Mouse (Mus musculus) spleen, adult 18-20 months (tissue): ENCODE measurements at regions not wholly inside any gene's neighbourhood (a gene's known extent, or its start where the extent isn't known, plus 50 kb on each side); places are given as distances from the start of the nearest gene placed in this dataset.

ENCODE experiments used
- DNase-seq, 2 experiments: peaks; one replicate each; pipeline ENCODE4 v3.0.0; 2022; ENCODE audit warnings: mixed read lengths in 2 of 2

DNA sequence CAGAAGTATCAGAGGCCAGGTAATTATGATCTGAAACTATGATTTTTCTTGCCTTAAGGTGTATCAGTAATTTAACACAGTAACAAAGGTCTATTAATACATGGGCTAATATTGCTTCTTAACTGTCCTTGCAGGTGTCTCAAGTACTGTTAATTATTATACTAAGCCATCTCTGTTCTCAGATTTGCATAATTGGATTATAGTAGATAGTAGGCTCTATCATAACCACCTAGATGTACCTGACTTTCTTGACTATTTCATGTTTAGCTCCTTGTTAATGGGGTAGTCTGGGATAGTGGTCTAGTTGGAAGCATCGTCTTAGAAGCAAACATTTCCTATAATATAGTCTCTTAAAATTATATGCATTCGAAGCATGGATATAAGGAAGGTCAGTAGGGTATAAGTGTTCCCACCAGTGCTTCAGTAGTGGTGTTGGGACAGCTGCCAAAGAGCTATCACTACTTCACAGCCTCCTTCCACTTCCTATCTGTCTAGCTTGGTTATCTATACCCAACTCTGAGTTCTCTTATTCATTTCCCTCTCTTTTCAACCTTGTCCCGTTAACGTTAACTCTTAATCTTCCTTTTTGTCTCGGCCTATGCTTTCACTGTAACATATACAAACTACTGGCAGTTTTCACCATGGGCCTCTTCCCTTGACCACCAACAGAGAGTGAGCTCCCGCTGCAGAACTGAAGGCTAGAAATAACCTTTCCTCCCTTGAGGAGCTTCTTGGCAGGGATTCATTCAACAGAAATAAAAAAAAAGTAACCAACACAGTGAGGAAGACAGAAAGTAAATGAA is 630.9 kb upstream of the Lcorl start:
- no peak for DNase-seq

DNA sequence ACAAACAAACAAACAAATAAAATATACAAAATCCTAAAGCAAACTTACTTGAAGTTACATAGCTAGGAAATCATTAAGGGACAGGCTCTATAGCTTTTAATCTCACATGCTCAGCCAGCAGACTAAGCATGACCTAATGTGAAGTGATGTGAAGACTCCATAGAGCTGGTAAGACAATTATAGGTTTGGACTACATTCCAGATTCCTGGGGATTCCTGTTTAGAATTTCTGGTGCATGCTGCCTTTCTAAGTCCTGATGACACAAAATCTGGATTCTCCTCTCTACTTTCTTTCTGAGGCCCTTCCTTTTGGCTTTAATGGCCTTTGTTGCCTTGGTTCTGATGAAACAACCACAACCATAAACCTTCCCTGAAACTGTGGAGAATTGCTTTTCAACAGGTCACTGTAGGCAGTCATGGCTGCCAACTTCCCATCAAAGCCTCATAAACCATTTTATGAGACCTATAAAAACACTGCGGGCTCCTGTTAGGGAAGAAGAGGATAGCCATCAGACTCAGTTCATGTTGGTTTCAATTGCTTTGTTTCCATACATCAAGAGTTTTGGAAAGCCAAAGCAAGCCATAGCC is 629.4 kb upstream of the Lcorl start:
- DNase-seq = no peak

DNA sequence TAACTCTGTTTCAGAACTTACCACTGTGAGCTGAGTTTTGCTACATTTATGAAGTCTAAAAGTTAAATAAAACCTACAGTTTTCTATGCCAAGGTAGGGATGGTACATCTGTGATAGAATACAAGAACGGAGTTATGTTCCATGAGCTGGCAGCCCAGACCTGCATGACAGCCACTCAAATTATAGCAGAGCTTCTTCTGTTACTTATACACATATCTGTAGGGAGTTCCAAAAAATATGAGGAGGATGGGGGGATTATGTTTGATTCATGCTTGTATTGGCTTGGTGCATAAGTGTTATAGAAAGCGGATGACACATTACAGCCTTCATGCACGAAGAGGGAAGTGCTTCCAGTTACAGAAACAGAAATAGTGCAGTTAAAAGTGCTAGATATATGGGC is 598.9 kb upstream of the Lcorl start:
- DNase-seq = no peak

DNA sequence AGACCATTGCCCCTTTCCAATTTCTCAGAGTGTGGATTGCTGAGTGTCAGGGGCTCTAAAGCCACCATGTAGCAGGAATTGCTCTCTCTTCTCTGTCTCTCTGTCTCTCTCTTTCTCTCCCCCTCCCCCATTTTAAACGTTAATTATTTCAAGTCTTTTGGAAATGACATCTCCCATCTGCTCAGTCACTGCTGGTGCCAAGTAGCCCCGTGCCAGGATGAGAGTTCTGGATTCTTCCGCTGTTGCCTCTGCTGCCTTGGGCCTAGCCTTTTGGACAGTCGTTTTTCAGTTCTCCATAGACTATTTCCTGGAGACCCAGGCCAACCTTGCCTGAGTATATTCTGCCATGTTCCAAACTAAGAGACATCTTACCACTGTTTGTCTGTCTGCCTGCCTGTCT is 590.9 kb upstream of the Lcorl start:
- DNase-seq = no peak

DNA sequence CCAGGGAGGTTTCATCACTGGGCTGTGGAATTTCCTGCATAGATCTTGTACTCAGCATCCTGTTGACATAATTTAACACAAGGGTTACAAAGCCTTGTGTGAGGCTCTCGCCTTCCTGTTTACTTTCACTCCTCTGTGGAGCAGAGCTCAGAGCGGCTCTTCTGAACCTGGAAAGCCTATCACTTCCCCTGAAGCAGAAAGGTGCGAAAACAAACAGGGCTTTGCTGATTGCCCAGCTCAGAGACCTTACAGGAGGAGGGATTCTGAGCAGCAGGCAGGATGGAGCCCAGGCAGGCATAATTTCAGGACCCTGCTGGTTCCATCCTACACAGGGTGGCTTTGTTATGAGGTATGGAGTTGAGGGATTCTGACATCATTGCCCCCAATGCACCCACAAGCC is 588.4 kb upstream of the Lcorl start:
- DNase-seq = no peak

DNA sequence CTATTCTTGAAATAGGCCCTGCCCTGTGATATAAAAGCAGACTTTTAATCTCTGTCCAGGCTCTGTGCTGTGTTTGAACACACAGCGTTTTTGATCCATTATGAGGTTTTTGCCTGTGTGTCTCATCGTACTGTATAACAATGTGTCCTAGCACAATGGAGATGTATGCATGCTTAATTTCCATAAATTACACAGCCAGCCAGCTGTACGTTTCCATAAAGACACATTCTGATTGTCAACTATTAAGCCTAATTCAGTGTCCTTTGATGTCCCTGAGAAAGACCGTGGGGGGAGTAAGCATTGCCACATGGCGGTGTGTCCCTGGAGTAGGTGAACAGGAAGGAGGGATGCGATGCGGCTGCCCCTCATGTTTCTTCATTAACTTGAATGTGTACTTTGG is 587.7 kb upstream of the Lcorl start:
- no peak for DNase-seq

DNA sequence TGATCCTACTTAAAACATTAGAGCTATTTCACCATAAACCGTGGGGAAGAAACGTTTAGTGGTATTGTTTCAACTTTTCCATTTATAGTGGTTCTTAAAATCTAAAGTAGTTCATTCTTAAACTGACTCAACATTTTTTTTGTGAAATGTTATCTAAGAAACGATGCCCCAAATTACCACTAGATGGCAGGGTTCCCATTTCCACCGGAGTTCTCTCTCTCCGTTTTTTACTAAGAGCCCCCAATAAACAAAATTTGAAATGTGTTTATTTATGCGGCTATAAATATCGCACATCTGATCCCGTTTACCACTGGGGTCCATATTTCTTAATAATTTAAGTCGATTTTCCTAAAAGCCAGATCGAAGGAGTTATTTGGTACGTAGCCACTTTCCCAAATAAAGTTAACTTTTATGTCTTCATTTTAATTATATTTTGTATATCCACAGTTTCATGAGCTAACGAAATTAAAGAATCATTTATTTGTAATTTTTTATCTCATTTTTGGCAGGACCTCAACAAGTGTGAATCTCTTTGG is 586.5 kb upstream of the Lcorl start:
- DNase-seq = no peak

DNA sequence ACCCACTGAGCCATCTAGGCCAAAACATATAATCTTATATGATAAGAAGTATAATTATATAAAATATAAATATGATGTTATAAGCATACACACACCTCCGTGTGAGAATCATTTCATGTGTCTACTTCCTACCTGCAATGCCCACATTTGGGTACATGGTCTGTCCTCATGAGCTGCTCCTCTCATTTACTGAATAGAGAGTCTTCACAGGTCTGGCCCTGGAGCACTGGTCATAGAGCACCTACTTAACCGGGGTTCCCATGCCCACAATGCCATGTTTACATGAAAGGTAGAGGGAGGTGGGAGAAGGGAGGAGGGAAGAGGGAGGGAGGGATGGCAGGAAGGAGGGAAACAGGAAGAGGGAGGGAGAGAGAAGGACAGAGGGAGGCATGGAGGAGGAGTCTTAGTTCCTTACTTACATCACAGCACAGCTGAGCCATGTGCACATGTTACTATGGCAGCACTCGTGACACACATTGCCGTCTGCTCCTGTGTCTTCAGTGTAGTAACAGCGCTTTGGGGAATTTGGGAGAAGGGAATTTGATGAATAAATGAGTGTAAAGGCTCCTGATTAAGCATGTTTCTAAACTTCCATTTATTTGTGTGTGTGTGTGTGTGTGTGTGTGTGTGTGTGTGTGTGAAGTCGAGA is 585.3 kb upstream of the Lcorl start:
- no peak for DNase-seq

DNA sequence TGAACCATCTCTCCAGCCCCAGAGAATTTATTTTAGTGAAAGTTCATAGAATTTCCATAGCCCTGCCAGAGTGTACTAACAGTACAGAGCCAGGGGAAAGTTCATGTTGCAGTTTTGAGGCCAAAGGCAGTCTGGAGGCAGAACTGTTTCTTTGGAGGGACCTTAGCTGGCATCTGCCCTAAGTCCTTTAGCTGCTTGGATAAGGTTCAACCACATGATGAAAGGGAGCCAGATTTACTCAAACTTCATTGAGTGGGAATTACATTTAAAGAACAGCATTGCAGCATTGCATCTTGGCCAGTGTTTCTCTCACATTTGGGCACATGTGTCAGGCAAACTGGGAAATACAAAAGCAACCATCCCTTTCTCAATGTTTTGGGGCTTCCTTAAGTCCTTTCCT is 584.3 kb upstream of the Lcorl start:
- DNase-seq = no peak

DNA sequence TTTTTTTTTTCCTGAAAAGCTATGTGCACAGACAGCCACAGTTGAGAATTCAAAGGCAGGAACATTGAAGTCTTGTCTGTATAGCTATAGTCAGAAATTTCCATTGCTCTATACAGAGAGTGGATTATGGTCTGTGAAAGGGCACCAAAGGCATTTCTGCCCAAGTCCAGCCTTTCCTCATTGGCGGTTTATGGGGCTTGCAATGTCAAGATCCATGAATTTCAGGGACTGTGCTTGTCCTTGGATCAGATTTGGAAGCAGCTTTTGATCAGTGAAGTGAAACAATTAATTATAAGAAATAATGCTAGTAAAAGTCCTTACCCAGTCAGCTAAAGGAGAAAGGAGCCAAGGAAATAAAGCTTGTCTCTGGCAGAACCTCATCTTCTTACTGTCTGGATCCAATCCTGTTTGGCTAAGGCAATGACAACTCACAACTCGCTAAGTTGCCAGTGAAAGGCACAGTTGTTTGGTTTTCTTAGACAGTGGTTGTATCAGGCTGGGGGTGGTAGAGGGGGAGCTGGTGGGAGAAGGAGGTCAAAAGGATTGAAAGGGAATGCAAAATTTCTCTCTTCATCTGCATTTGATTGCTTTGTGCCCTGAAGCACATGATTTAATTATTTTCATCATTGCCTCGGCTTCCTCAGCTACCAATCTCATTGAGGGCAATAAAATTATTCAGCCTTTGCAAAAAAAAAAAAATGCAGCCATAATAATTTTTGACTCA is 574.4 kb upstream of the Lcorl start:
- DNase-seq = no peak

DNA sequence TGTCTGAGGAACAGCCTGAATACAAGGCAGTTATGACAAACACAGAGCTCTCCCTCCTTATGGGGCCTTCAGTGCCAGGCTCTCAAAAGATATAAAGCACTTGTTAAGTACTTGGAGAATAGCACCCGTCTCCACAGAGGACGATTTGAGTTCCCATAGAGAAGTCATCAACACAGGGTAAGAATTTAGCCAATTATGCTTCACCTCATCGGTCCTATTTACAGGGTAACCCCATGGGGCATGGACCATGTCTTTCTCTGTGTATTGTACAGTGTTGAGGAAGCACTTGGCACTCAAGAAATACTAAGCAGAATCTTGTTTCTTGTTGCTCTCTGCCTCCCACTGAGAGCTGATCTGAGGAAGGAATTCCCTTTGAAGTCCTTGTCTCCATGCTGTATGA is 565.3 kb upstream of the Lcorl start:
- no peak for DNase-seq

DNA sequence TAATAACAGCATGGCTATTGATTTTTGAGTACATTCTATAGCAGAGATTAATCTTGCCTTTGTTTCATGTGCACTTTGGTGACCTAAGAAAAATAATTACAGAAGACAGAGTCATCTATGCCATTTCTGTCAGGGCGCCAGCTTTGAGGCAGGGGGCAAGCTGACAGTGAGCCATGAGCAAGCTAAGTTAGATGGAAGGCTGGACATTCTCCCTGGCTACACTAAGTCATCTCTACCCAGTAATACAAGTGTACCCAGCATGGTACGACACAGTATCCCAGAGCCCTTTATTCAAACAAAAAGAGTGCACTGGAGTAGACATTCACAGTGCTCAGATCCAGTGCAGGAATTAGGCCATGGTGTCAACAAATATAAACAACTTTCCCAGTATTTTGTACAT is 549.6 kb upstream of the Lcorl start:
- no peak for DNase-seq

DNA sequence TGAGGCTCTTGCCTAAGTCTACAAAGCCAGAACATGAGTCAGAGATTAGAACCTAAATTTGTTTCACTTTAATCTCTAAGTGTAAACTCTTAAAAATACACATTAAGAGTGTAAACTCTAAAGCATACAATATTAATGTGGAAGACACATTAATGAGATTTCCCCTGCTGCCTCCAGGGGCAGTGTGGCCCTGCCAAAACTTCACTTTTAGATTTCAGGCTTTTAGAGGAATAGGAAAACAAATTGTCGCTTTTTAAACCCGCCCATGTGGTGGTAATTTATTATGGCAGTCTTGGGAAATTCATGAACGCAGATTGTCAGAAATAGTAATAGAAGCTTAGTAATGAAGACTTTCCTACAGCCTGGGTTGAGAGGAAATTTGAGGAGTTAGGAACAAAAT is 549.0 kb upstream of the Lcorl start:
- no peak for DNase-seq

DNA sequence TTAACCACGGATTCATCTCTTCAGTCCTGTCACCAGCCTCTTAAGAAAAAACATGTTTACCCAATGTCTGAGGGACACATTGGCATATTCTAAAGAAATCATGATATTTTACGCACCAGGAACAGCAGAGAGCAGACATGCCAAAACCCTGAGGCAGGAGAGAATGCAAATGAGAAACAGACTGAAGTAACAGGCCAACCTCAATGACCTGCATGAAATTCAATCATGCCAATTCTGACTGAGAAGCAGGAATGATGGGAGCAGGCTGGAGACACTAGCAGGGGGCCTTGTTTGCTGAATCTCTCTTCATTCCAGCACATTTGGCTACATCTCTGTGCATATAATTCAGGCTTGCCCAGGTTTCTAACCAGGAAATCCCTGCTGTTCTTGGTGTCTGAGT is 529.2 kb upstream of the Lcorl start:
- no peak for DNase-seq

DNA sequence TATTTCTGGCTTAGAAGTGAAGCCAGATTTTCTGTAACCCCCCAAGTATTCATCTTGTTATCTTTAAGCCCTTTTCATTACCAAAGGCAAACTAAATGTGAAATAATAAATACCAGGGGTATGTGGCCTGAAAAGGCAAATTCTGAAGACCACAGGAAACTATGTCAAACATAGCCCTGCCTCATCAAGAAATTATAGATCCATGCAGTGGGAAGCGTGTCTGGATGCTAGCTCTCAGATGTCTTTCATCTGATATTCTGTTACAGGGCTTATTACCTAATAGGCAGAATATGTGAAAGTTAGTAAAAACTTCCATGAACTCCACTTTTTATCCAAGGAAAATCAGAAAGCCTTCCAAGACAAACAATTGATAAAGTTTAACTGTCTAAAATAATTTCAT is 509.9 kb upstream of the Lcorl start:
- no peak for DNase-seq

DNA sequence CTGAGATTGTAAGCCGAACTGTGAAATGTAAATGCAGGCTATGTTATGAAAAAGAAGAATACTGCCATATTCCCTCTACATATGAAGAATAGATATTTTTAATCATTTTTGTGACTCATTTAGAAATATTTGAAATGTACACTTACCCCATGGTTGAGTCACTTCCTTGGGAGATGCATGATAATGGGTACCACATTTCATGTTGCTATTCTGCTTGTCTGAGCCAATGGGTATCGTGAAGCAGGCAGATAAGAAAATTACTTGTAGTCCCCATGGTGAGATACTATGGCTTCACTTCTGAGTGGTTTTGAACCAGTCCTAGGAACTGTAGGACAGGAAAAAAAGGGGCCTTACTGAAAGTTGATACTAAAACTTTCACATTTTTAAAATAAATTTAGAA is 506.2 kb upstream of the Lcorl start:
- DNase-seq = no peak

DNA sequence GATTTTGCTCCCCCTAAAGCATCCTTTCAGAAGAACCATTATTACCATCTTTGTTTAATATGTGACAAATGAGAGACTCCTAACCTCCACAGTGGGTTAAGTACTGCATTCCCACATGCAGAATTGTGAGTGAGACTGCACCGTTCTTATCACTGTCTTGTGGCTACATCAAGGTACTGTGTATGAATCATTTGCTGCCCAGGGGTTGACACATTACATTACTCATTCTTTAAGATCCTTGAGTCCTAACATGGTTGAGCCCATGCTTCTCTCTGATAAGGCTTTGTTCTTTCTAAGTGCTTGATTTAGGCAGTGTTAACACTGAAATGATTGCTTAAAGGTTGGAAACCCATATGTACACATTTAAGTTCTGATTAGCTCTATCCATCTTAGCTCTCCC is 504.2 kb upstream of the Lcorl start:
- DNase-seq = no peak

DNA sequence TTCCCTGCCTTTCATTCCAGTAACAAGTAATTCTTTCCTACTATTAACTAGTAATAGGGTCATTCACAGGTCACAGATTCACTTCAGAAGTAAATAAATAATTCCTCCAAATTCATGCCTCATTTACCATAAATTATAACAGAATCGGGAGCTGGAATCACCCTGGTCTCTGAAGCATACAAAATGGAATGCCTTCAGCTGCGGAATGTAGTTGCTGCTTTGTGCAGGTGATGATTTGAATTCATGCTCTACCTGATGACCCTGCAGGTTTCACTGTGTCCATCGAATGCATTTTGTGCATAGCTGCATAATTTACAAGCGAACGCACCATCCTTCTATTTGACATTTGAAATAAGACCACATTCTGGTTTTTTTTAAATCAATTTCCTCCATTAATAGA is 491.0 kb upstream of the Lcorl start:
- DNase-seq = no peak

DNA sequence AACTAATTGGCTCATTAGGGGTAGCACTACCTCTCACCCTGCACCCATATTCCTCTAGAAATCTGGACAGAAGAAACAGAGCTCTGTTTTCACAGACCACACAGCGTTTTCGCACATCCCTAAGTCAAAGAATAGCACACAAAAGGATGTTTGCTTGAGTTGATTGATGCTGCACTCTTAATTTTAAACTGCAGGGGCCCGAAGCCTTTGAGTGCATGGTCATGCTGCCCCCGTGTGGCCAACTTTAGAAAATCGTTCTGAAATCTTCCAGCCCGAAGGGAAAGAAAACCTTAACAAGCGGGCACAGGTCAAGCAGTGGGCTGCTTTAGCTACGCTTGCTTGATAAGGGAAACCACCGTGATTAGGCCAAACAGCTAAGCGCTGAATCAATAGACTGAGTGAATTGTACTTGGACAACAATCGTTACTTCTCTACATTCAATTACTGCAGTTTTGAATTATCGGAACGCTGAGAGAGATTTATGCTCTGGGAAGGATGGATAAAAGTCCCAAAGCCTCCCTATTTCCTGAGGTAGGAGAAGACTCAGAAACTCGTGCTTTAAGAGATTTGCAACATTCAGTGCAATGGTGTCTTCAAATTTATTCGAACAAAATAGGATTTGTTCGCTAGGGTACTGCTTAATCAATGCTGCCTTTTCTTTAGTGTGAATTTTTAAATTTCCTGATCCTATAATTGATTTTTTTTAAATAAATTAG is 490.1 kb upstream of the Lcorl start:
- peak; percentile 18 to 65 for DNase-seq

DNA sequence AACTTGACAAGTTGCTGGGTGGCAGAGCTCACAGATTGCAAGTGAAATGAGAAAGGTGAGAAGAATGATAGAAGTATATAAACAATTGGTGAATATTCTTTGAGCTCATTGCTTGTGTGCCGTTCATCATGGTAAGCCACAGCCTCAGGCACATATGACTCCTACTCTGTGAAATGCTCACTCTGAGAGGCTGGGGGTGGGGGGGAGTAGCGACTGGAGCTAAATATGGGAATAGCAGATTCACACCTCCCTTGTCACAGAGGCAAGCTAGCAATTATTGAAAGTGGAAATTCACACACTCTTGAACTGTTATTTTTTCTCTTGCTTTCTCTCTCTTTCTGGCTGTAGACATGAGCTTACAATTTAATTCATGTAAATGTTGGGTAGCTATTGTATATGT is 481.0 kb upstream of the Lcorl start:
- no peak for DNase-seq

DNA sequence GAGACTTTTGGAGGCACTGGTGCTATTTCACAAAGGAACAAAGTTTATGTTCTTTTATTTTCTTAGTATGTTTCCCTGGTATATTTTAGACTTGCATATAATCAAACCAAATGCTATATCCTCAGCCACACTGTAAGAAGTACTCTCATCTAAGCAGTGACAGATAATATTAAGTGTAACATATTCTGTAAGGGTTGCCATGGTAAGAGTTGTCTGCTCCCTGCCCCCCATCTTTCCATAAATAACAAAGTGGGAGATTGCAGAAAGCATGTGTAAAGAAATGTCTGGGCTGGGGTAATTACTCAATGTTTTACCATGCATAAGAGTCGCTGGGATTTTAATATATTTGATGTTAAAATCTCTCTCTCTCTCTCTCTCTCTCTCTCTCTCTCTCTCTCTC is 473.5 kb upstream of the Lcorl start:
- no peak for DNase-seq
